Mouse (Mus musculus): Measurements from ENCODE around the gene Hal. TPM values are rescaled to one million over a fixed set of nuclear protein-coding genes. Genes with fewer than 3 reads are reported as not detected.
"Not testable (repeated sequence)": the region's sequence is repeated elsewhere in the genome, so short reads cannot be mapped to it uniquely, and the experiment has no call there.

The Hal gene
- total RNA-seq, 4 experiments from 2014 or later = 0.05 to 0.29 (median 0.25) TPM; not detected in 1

DNA sequence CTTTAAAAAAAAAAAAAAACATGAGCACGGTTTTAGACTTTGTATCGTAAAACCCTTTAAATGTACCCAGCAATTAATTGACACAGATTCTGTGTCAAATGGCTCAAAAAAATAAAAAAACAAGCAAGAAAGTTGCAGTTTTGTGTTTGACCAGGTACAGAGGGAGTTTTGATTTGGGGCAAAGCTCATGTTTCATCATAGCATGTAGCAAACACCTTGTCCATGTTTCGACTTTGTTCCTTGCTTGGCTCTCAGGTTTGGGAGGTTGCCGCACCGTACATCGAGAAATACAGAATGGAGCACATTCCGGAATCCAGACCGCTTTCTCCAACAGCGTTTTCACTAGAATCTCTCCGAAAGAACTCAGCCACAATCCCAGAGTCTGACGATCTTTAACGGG is 27.4 kb downstream of the Hal start:
- no peak for DNase-seq (ENCODE audit: low spot score)

DNA sequence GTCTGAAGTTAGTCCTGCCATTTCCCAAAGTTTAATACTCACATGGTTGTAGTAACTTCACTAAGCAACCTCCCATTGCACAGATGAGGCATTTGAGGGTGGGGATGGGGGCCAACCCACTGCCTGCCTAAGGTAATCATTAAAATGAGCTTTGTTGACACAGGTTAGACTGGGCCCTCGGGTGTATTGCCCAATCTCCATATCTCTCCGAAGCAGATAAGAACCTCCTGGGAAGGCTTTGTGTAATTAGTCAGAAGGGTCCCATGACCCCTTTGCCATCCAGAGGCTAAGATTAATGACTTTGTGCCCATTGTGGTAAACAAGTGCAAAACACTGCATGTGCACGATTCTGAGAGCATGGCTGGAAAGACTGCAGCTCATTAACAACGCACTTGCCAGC is 29.2 kb downstream of the Hal start:
- no peak for DNase-seq (ENCODE audit: low spot score)

GRCm38 (mm10) chr10:93518186-93518585 is 29.6 kb downstream of the Hal start:
- no peak for DNase-seq (ENCODE audit: low spot score)

DNA sequence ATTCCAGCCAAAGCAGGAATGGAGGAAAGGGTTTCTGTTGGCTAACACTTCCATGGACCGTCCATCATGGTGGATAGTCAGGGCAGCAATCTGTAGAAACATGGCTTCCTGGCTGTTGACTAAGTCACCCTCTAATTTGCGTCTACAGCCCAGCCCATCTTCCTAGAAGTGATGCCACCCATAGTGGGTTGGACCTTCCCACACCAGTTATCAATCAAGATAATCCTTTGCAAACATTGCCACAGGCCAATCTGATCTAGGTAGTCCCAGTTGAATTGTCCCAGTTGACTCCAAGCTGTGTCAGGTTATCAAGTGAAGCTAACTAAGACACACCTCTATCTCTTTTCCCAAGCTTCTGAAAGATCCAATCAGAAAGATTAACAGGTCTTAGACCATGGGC is 30.1 kb downstream of the Hal start:
- DNase-seq (ENCODE audit: low spot score) = no peak

GRCm38 (mm10) chr10:93519159-93519558 is 30.6 kb downstream of the Hal start:
- DNase-seq (ENCODE audit: low spot score) = no peak

DNA sequence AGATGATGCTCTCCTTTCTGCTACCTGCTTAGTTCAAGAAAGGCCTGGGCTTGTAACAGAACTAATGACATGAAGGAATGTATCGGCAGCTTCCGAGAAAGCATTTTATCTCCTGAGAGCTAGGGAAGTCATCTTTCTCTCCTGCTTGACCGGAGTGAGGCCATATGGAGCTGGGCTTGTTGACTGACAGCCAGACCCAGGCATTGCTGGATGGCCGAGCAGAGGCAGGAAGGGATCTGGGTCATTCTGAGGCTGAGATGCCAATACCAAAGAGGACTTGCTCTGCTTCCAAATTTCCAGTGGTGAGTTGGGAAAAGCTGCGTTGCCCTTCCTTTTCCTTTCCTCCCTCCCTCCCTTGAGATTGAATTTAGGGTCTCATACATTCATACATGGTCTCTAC is 31.2 kb downstream of the Hal start:
- no peak for DNase-seq (ENCODE audit: low spot score)

DNA sequence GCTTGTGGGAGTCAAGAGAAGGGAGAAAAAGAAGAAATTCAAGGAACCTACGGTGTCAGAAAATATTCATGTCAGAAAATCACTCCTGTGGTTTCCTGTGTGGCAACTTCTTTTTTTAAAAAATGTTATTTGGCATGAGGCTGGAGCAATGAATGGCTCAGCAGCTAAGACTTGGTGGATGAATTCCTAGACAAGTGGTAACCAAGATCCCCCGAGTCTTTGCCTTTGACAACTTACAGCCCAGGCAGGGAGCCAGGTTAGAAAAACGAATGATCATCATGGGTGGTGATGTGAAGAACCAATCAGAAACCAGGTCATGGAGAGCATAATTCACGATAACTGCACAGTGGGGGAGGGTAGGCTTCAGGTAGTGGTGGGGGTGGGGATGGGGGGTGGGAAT is 32.4 kb downstream of the Hal start:
- DNase-seq (ENCODE audit: low spot score) = no peak

- no peak for DNase-seq (ENCODE audit: low spot score)
Observed at GRCm38 (mm10) chr10:93525329-93525728, 36.8 kb downstream of the Hal start.

- no peak for DNase-seq (ENCODE audit: low spot score)
Observed at GRCm38 (mm10) chr10:93538287-93538686, 49.7 kb downstream of the Hal start.

DNA sequence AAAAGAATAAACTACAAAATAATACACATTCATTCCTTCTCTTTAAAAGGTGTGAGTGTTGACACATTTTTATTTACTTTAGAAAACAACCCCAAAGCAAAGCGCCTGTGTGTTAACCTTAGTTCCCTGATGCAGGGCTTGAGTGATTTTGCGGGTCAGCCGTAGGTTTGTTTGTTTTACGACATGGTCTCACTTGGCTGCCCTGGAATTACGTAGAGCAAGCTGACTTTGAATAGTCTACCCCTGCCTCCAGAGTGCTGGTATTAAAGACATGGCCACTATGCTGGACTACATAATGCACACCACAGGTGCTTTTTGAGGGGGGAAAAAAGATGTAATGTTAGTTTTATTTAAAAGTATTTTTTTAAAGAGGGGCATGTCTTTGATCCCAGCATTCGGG is 50.2 kb downstream of the Hal start:
- DNase-seq (ENCODE audit: low spot score) = no peak

GRCm38 (mm10) chr10:93539775-93540430 is 51.3 kb downstream of the Hal start, which contains the start of gene Amdhd1:
Gene Amdhd1 (minus strand): TSS chr10:93540033.
- DNase-seq (ENCODE audit: low spot score) = peak; percentile 72

- DNase-seq (ENCODE audit: low spot score) = no peak
Observed at GRCm38 (mm10) chr10:93540431-93541210, 52.1 kb downstream of the Hal start, which contains the start of gene Ccdc38. Gene Ccdc38 (plus strand): TSS chr10:93540632.

DNA sequence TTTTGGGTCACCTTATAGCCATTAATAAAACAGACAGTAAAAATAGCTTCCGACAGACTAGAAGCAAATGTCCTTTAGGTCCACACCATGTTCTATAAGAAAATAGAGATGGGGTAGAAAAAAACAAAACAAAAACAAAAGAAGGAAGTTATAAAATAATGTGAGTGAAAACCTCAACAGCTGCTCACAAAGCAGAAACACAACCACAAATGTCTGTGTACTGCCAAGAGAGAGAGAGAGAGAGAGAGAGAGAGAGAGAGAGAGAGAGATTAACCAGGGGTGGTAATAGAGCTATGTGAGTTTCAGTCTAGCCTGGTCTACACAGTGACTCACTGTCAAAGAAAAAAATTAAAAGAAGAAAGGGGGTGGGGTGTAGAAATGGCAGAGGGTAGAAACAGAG is 53.0 kb downstream of the Hal start:
- DNase-seq (ENCODE audit: low spot score) = no peak

DNA sequence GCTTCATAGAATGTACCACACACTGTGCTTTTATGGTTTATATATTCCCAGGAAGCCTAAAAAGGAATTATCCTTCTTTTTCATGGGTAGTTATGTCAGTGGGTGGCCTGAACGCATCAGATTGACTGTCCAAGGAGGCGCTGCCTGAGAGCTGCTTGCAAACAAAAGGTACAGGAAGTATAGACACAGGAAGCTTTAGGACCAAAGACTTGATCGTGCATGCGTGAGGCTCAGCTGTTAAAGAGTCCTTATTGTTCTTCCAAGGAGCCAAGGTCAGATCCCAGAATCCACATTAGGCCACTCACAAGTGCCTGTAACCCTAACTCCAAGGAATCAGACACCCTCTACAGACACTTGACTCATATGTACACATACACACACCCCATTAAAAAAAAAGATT is 53.8 kb downstream of the Hal start:
- DNase-seq (ENCODE audit: low spot score) = no peak

- no peak for DNase-seq (ENCODE audit: low spot score)
Observed at GRCm38 (mm10) chr10:93543176-93543575, 54.6 kb downstream of the Hal start.

GRCm38 (mm10) chr10:93544172-93544571 is 55.6 kb downstream of the Hal start:
- no peak for DNase-seq (ENCODE audit: low spot score)

DNA sequence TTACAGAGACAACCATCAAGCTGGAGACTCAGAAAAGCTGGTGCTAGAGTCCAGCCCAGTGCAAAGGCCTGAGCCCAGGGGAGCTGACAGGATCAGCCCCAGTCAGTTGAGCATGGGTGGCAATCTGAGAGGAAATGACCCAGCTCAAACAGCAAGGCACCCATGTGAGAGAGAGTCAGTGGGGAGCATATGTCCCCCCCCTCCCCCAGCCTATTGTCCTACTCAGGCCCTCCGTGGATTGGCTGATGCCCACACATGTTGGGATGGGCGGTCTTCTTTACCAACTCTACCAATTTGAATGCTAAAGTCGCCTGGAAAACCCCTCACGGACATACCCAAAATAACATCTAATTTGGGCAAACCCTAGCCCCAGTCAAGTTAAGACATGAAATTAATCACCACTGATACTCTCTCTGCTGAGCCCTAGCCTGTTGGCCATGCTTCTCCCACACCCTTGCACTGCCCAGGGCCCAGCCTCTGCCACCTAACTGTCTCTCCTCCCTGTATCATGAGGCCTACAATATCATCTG is 59.2 kb downstream of the Hal start:
- DNase-seq (ENCODE audit: low spot score) = no peak

- DNase-seq (ENCODE audit: low spot score) = peak; percentile 70
Observed at GRCm38 (mm10) chr10:93548991-93549390, 60.4 kb downstream of the Hal start.

- no peak for DNase-seq (ENCODE audit: low spot score)
Observed at GRCm38 (mm10) chr10:93549821-93550220, 61.3 kb downstream of the Hal start.

GRCm38 (mm10) chr10:93552596-93552995 is 64.0 kb downstream of the Hal start:
- no peak for DNase-seq (ENCODE audit: low spot score)

- DNase-seq (ENCODE audit: low spot score) = not testable (repeated sequence)
Observed at GRCm38 (mm10) chr10:93557971-93558370, 69.4 kb downstream of the Hal start.

DNA sequence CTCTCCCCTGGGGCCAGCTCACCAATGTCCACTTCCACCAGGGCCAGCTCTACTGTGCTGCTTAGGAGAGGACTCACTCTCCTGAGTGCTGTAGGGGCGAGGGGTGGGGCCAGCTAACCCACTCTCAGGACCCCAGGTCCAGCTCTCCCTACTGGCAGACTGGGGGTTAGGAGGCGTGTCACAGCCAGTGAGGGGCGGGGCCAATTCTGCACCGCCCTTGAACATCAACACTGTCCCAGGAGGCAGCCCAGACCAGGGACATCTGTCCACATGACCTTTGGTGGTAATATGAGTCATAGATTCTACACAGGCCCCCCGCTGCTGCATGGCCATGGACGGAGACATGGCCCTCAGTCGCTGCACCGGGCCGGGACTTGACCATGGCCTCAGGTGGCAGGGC is 71.2 kb downstream of the Hal start:
- DNase-seq (ENCODE audit: low spot score) = no peak

- DNase-seq (ENCODE audit: low spot score) = no peak
Observed at GRCm38 (mm10) chr10:93564518-93565090, 76.0 kb downstream of the Hal start.
